Mouse (Mus musculus) embryonic facial prominence, embryonic 11.5 days (tissue): ENCODE measurements around the gene Hivep2. TPM values are rescaled to one million over a fixed set of nuclear protein-coding genes. Genes with fewer than 3 reads are reported as not detected.

ENCODE experiments used
- ATAC-seq: fragments of 200-750 bp; cut with Nextera tagmentation; replicated peaks from 2 replicates; pipeline ENCODE4 v1.8.0; 2017; ENCODE audit warnings: low read depth; ENCODE audit not compliant: insufficient number of reproducible peaks, low FRiP score, low TSS enrichment
- DNase-seq: peaks from one replicate; pipeline ENCODE4 v3.0.0-alpha.2; 2015; ENCODE audit warnings: low spot score
- H3K27ac ChIP-seq: fragments of 300-500 bp; sonication (generic); replicated peaks from 2 replicates; pipeline ENCODE4 v1.5.1; 2014; ENCODE audit warnings: mild to moderate bottlenecking, low read depth, low read length, control low read depth
- H3K27me3 ChIP-seq: fragments of 300-500 bp; sonication (generic); 2 replicates; pipeline ENCODE4 v1.6.1; 2014; ENCODE audit warnings: mild to moderate bottlenecking, low read length, moderate library complexity, mixed read lengths; ENCODE audit not compliant: control insufficient read depth, insufficient read depth
- H3K36me3 ChIP-seq: fragments of 300-500 bp; sonication (generic); replicated peaks from 2 replicates; pipeline ENCODE4 v1.6.1; 2014; ENCODE audit warnings: low read depth, mild to moderate bottlenecking, low read length, moderate library complexity, mixed read lengths; ENCODE audit not compliant: control insufficient read depth, insufficient read depth
- H3K4me1 ChIP-seq: fragments of 300-500 bp; sonication (generic); 2 replicates; pipeline ENCODE4 v1.6.1; 2014; ENCODE audit warnings: low read length, mixed read lengths; ENCODE audit not compliant: control insufficient read depth, insufficient read depth
- H3K4me2 ChIP-seq: fragments of 300-500 bp; sonication (generic); 2 replicates; pipeline ENCODE4 v1.6.1; 2014; ENCODE audit warnings: low read depth, mild to moderate bottlenecking, control low read depth, low read length, moderate library complexity
- H3K4me3 ChIP-seq: fragments of 300-500 bp; sonication (generic); 2 replicates; pipeline ENCODE4 v1.5.1; 2014; ENCODE audit warnings: low read depth, low read length, control low read depth
- H3K9ac ChIP-seq: fragments of 300-500 bp; sonication (generic); replicated peaks from 2 replicates; pipeline ENCODE4 v1.6.1; 2014; ENCODE audit warnings: mild to moderate bottlenecking, control low read depth, low read length
- H3K9me3 ChIP-seq: fragments of 300-500 bp; sonication (generic); replicated peaks from 2 replicates; pipeline ENCODE4 v1.6.1; 2016; ENCODE audit warnings: mild to moderate bottlenecking, low read length, inconsistent platforms, mixed read lengths; ENCODE audit not compliant: control insufficient read depth
- WGBS: fragments of 180-500 bp; shearing (Covaris S2); extraction: QIAGEN DNeasy Blood & Tissue Kit; methylation state at CpG from one replicate; pipeline ENCODE4 v1.1.7; 2014; 5-methylcytosine and 5-hydroxymethylcytosine counted together
- polyA plus RNA-seq: library from polyadenylated mRNA; unstranded; fragments of >200 nt; fragmentation: Nextera tagmentation; extraction: Ambion mirVana; gene quantifications from 2 replicates; pipeline ENCODE4 v1.2.1, GENCODE M21; 2014

Gene Hivep2
- polyA plus RNA-seq, 1 experiment from 2014 or later = 4.4 TPM

DNA sequence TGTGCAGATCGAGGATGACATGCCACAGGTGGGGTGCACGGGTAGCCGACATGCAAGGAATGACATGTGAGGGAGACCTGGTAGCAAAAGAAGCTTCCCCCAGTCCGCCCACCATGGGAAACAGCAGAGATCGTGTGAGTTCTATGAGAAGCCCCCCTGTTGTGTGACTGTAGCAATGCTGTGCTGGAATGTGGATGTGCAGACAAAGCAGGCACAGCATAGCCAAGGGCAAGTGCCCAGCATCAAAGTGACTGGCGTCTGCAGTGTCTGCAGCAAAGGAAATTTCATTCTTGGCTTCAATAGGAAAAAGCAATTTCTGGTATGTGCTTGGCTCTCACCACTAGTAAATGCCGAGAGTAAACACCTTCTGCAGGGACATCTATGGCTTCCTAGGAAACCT, 199.0 kb downstream of the Hivep2 start:
- H3K4me3 ChIP-seq = no peak overlapping the region
- ATAC-seq (no peak), DNase-seq (peak; percentile 19)
- no peaks in the 10 kb centered on the region for H3K9me3 ChIP-seq
- no peaks in the 10 kb centered on the region for H3K4me1 ChIP-seq
- H3K9ac ChIP-seq = no peak overlapping the region
- H3K27me3 ChIP-seq = no peaks in the 10 kb centered on the region
- H3K27ac ChIP-seq = no peak overlapping the region
- 53% methylated on average over 7 of the region's 7 CpGs for WGBS
- no peak overlapping the region for H3K4me2 ChIP-seq
- H3K36me3 ChIP-seq = no peaks in the 10 kb centered on the region

DNA sequence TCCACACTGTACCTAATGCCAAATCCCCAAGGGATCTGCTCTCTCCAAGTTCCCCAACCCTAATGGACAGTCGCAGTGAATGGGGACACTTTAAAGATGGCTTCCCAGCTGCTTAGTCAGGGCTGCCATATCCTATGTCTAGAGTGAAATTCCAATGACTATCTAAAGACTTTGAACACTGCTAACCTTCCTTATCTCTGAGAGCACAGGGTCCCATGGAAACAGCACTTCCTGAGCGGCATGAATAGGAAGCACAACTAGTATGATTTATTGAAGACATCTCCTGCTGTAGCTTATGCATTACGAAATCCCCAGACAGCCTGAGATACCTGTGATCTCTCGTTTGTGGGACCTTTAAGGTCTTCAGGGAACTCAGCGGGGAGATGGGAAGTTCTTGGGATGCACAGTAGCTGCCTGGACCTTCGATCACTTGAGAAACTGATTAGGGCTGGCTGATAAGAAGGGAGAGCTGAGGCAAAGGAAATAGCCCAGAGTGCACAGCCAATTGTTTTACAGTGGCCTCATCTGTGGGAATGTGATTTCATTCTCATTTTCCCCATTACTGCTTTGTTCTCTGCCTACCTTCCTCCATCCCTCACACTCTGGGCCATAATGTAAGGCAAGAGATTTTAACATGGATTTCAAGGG, 202.4 kb downstream of the Hivep2 start:
- no peak for DNase-seq
- 82% methylated on average over 6 of the region's 6 CpGs for WGBS
- Histone ChIP-seq H3K27ac (no peak overlapping the region), H3K4me1 (no peaks in the 10 kb centered on the region), H3K27me3 (no peaks in the 10 kb centered on the region), H3K36me3 (no peaks in the 10 kb centered on the region), H3K4me2 (no peak overlapping the region), H3K4me3 (no peak overlapping the region), H3K9ac (no peak overlapping the region), H3K9me3 (no peaks in the 10 kb centered on the region)
- no peak for ATAC-seq

DNA sequence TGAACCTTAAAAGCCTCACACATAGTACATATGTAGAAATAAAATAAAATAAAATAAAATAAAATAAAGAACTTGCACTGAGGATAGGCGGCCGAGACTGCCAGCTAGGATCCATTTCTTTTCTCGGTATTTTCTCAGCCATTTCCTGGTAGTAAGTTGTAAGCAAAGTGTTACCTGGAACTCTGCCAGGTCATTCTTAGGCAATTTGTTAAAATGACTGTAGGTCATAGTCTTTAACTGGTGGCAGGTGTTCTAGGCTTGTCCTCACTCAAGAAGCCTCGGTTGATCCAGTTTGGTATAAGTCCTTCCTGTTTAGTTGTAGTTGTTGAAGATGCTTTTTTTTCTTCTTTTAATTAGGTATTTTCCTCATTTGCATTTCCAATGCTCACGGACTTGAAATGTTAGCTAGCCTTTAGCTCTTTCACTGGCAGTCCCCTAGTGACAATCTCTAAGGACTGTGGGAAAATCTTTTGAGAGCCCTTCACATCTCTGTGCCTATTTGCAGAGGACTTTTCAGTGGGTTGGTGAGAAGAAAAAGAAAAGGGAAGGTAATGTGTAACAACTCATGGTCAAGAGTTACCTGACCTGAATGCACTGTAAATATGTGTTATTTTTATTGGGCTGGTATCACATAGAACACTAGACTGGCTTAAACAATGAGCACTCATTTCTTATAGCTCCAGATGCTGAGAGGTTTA, 203.1 kb downstream of the Hivep2 start:
- no peak for ATAC-seq
- Histone ChIP-seq H3K27me3 (no peaks in the 10 kb centered on the region), H3K4me3 (no peak overlapping the region), H3K4me1 (no peaks in the 10 kb centered on the region), H3K4me2 (no peak overlapping the region), H3K9ac (no peak overlapping the region), H3K27ac (no peak overlapping the region), H3K9me3 (no peaks in the 10 kb centered on the region), H3K36me3 (no peaks in the 10 kb centered on the region)
- no peak for DNase-seq
- WGBS = 83% methylated on average over 5 of the region's 5 CpGs

DNA sequence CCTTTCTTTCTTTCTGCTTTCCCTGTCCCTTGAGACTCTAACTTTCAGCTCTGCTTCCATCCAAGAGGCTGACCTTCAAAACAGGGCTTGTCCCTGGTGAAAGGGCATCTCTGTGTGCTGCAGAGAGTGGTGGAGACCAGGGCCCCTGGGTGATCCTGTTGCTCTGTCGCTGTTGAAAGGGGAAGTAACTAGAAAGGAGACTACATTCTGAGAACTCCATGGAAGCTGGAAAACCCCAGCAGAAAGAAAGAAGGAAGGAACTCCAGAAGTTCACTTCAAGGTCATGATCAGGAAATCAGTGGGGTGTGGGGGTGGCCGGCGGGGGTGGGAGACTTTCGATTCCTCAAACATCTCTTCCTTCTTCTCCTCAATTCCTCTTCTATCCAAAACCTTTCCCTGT, 208.2 kb downstream of the Hivep2 start:
- H3K4me2 ChIP-seq = no peak overlapping the region
- no peak overlapping the region for H3K27ac ChIP-seq
- no peak overlapping the region for H3K4me3 ChIP-seq
- DNase-seq (no peak), ATAC-seq (no peak)
- H3K9ac ChIP-seq = no peak overlapping the region
- no peaks in the 10 kb centered on the region for H3K36me3 ChIP-seq
- no peaks in the 10 kb centered on the region for H3K9me3 ChIP-seq
- H3K27me3 ChIP-seq = no peaks in the 10 kb centered on the region
- H3K4me1 ChIP-seq = no peaks in the 10 kb centered on the region
- 72% methylated on average over 4 of the region's 4 CpGs for WGBS

DNA sequence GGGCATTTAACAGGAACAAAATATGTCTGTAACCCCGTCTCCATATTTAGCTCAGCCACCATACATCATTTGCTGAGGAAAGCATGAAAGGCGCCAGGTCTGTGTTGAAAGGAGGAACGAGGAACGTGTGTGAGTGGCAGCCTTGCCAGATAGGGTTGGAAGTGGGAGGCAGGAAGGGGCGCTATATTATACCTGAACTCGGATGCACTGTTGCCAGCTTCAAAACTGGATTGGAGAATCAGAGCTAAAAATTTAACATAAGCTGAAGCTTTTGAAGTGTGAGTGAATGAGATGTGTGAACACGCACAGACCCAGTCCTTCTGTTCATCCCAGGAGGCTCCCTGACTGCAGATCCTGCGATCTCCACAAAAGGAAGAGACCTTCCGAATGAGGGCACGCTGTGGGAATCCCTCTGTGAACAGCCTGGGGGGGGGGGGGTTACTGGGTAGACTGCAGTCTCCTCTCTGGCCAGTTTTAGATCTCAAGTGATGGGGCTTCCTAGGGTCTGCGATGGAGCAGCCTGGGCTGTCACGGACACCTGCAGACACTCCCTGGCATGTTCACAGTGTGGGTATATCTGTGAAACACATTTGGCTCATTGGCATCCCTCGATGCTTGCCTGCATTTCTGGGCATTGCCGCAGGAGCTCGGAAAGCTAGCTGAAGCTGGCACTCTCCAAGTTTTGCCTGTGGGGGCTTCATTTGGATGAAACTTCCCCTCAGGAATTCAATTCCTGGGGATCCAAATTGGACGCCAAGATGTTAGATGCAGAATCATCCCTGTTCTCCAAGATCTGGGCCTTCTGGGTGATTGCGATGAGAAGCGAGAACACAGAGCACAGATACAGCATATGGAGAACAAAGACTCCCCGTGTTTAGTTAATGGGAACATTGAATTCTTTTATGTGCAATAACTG, 213.8 kb downstream of the Hivep2 start:
- H3K9me3 ChIP-seq = no peaks in the 10 kb centered on the region
- no peak overlapping the region for H3K9ac ChIP-seq
- no peak overlapping the region for H3K4me3 ChIP-seq
- ATAC-seq (no peak), DNase-seq (no peak)
- H3K4me2 ChIP-seq = no peak overlapping the region
- no peaks in the 10 kb centered on the region for H3K36me3 ChIP-seq
- H3K4me1 ChIP-seq = no peaks in the 10 kb centered on the region
- WGBS = 87% methylated on average over 19 of the region's 19 CpGs
- no peak overlapping the region for H3K27ac ChIP-seq
- no peaks in the 10 kb centered on the region for H3K27me3 ChIP-seq

DNA sequence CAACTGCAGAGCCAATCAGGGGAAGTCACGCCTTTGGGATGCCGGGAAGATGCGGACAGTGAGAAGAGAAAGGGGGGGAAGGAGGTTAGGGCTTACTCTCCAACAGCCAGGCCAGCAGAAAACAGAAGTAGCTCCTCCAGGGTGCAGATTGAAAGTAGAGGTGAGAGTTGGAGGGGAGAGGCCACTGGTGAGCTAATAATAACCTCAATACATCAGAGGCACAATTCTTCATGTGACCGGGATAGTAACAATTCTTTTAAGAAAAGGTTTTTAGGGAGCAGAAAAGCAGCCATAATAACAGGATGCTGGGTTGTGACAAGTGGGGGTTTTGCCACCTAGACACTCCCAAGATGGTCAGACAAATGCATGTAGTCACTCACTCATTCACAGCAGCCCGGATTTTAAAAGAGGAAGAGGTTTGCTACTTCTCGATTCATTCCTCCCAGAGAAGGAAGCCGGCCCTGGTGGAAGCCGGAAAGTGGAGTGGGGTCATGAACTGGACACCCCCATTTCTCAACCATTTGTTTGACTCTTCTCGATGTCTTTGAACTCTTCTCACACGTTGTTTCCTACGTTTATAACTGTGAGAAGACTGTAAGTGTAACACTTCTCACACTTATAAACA, 220.6 kb downstream of the Hivep2 start:
- H3K4me3 ChIP-seq = no peak overlapping the region
- DNase-seq = no peak
- no peaks in the 10 kb centered on the region for H3K9me3 ChIP-seq
- no peaks in the 10 kb centered on the region for H3K4me1 ChIP-seq
- no peak overlapping the region for H3K9ac ChIP-seq
- no peak overlapping the region for H3K27ac ChIP-seq
- ATAC-seq = no peak
- H3K27me3 ChIP-seq = no peaks in the 10 kb centered on the region
- no peak overlapping the region for H3K4me2 ChIP-seq
- H3K36me3 ChIP-seq = no peaks in the 10 kb centered on the region
- 84% methylated on average over 11 of the region's 11 CpGs for WGBS

DNA sequence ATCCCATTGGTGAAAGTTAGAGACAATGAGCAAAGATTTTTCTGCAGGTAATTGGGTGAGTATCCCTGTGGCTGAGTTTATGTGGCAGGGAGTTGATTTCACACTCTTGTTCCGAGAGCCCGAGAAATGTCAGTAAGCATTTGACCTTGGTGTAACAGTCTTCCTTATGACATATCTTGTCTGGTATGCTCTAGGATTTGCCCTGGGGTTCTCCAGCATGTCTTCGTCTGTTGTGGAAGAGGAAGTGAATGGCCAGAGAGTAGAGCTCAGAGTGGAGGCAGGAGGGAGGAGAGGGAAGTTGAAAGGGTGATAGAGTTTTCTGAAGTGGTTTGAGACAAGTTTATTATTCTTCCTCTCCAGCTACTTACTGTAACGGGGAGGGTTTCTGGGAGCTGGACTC, 223.2 kb downstream of the Hivep2 start:
- H3K4me3 ChIP-seq = no peak overlapping the region
- no peak overlapping the region for H3K4me2 ChIP-seq
- no peak overlapping the region for H3K9ac ChIP-seq
- H3K27ac ChIP-seq = no peak overlapping the region
- H3K9me3 ChIP-seq = no peaks in the 10 kb centered on the region
- WGBS = 42% methylated on average over 4 of the region's 4 CpGs
- ATAC-seq (no peak), DNase-seq (no peak)
- H3K36me3 ChIP-seq = no peaks in the 10 kb centered on the region
- no peaks in the 10 kb centered on the region for H3K27me3 ChIP-seq
- H3K4me1 ChIP-seq = no peaks in the 10 kb centered on the region
